Mouse (Mus musculus): ENCODE results near the gene Fdxacb1. TPM values are rescaled to one million over a fixed set of nuclear protein-coding genes. Genes with fewer than 3 reads are reported as not detected.
A peak's percentile ranks its signal among the peaks of the same experiment; 100 is the strongest.

The Fdxacb1 gene
- total RNA-seq, 2 experiments from 2014 or later, result 4.6 to 4.8 TPM

DNA sequence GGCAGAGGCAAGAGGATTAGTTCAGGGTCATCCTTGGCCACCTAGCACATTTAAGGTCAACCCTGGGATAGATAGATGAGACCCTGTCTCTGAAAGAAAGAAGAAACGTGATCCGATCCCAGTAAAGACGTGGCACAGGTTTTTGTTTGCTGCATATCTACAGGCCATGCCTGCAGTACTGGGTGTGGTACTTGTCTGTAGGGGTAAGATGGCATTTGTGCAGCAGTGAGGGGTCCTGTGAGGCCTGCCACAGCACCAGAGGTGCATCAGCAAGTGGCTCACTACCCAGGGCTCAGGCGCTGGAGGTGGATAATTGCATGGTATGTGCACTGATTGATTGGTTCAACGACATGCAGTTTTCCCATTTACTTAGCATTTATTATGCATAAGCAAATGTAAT, 45.8 kb downstream of the Fdxacb1 start:
- TF ChIP-seq CTCF (IDR thresholded peaks at IDR 0.05), result no peak

DNA sequence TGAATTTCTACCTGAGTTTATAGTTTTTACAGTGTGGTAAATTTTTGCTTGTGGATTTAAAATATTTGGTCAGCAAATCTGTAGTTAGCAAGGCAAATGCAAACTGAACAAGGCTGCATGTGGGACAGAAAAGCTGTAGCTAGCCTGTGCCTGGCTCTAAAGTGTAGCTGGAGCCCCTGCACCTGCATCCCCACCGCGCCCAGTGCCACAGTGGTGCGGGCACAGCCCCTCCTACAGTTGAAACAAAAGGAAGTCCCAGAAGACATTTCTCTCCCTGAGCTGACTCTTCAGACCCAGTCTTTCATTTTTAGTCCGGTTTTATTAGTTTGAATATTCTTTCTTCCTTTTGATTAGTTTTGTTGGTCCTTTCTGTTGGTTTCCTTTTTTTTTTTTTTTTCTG, 47.6 kb downstream of the Fdxacb1 start:
- Histone ChIP-seq H3K27ac (no peak overlapping the region), H3K4me3 (no peak overlapping the region)
- intact Hi-C loops (cut with DNase I), result no loop called here
- DNase-seq (ENCODE audit: extremely low spot score in 1 of 2, low spot score in 2 of 2), result no peak
- no peak for TF ChIP-seq CTCF (IDR thresholded peaks at IDR 0.05)

More for the DNA sequence above, 45.8 kb downstream of the Fdxacb1 start:
- H3K4me3 ChIP-seq, result no peak overlapping the region
- DNase-seq (ENCODE audit: extremely low spot score in 1 of 2, low spot score in 2 of 2), result no peak
- intact Hi-C loops (cut with DNase I), result no loop called here
- H3K27ac ChIP-seq, result no peak overlapping the region

- Histone ChIP-seq H3K27ac (no peak overlapping the region), H3K4me3 (no peak overlapping the region)
- intact Hi-C loops (cut with DNase I), result no loop called here
- TF ChIP-seq CTCF (IDR thresholded peaks at IDR 0.05), result no peak
- DNase-seq (ENCODE audit: extremely low spot score in 1 of 2, low spot score in 2 of 2), result no peak
Observed at GRCm38 (mm10) chr9:50816512-50816911, 48.5 kb downstream of the Fdxacb1 start.

GRCm38 (mm10) chr9:50818050-50818449, 50.0 kb downstream of the Fdxacb1 start:
- DNase-seq (ENCODE audit: extremely low spot score in 1 of 2, low spot score in 2 of 2), result no peak
- intact Hi-C loops (cut with DNase I), result no loop called here
- Histone ChIP-seq H3K27ac (no peak overlapping the region), H3K4me3 (no peak overlapping the region)
- TF ChIP-seq CTCF (IDR thresholded peaks at IDR 0.05), result no peak

- intact Hi-C loops (cut with DNase I), result no loop called here
- no peak overlapping the region for H3K4me3 ChIP-seq
- H3K27ac ChIP-seq, result peak overlapping the region; percentile 88
- peak in 1 of 2 experiments; percentile 36 for DNase-seq (ENCODE audit: extremely low spot score in 1 of 2, low spot score in 2 of 2)
- no peak for TF ChIP-seq CTCF (IDR thresholded peaks at IDR 0.05)
Observed at GRCm38 (mm10) chr9:50819716-50820115, 51.7 kb downstream of the Fdxacb1 start.

- Histone ChIP-seq H3K27ac (no peak overlapping the region; the same call in 1 of the 2 replicates), H3K4me3 (no peak overlapping the region)
- DNase-seq (ENCODE audit: extremely low spot score in 1 of 2, low spot score in 2 of 2), result no peak
- no peak for TF ChIP-seq CTCF (IDR thresholded peaks at IDR 0.05)
- intact Hi-C loops (cut with DNase I), result no loop called here
Observed at GRCm38 (mm10) chr9:50821651-50822050, 53.6 kb downstream of the Fdxacb1 start.

DNA sequence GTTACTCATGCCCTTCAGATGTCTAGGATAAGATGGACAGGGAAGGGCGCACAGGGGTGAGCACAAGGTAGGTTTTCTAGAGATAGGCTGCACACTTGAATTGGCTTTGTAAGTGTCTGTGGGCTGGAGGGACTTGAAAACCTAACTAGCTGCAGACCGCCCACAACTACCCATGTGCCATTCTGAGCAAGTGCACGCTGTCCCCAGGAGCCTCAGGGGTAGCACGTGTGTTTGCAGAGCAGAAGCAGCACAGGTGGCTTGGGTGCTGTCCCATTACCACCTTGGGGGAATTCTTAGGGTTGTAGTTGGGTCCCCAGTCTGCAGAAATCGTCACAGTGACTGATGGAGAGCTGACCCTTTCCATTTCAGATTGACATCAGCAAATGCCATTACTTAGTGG, 54.2 kb downstream of the Fdxacb1 start:
- no peak for DNase-seq (ENCODE audit: extremely low spot score in 1 of 2, low spot score in 2 of 2)
- TF ChIP-seq CTCF (IDR thresholded peaks at IDR 0.05), result no peak
- H3K4me3 ChIP-seq, result no peak overlapping the region
- no peak overlapping the region; the same call in 1 of the 2 replicates for H3K27ac ChIP-seq
- intact Hi-C loops (cut with DNase I), result no loop called here

Other genes starting within 250 kb of the Fdxacb1 start
- gene Pts, start 239.5 kb upstream of the Fdxacb1 start, total RNA-seq (2021), result 10 to 100 TPM; 28.6 to 31.6 TPM
- gene Il18, start 213.4 kb upstream of the Fdxacb1 start, total RNA-seq (2021), result 10 to 100 TPM; 22.6 to 23.8 TPM
- 1 to 10 TPM; 3.0 to 3.6 TPM for gene Bco2, start 213.1 kb upstream of the Fdxacb1 start, total RNA-seq (2021)
- gene Tex12, start 206.9 kb upstream of the Fdxacb1 start, total RNA-seq (2021), result not detected
- gene Sdhd, start 164.4 kb upstream of the Fdxacb1 start, total RNA-seq (2021), result 100 to 1,000 TPM in 1 of 2 experiments, 10 to 100 TPM in 1; 97.9 to 114 TPM
- gene Timm8b, start 164.3 kb upstream of the Fdxacb1 start, total RNA-seq (2021), result 100 to 1,000 TPM; 216 to 226 TPM
- gene Pih1d2, start 150.9 kb upstream of the Fdxacb1 start, total RNA-seq (2021), result 1 to 10 TPM; 2.0 to 3.8 TPM
- 10 to 100 TPM; 21.3 to 22.1 TPM for gene Nkapd1, start 150.8 kb upstream of the Fdxacb1 start, total RNA-seq (2021)
- 100 to 1,000 TPM; 110 to 119 TPM for gene Dlat, start 108.5 kb upstream of the Fdxacb1 start, total RNA-seq (2021)
- gene Dixdc1, start 28.7 kb upstream of the Fdxacb1 start, total RNA-seq (2021), result 10 to 100 TPM; 79.4 to 80.7 TPM
- 1 to 10 TPM; 2.8 to 3.2 TPM for gene 2310030G06Rik, start 21.7 kb upstream of the Fdxacb1 start, total RNA-seq (2021)
- gene Cryab, start 16.9 kb upstream of the Fdxacb1 start, total RNA-seq (2021), result 100 to 1,000 TPM; 118 to 125 TPM
- 1 to 10 TPM; 1.4 to 1.5 TPM for gene Hspb2, start 15.9 kb upstream of the Fdxacb1 start, total RNA-seq (2021)
- 10 to 100 TPM; 25.4 to 26.7 TPM for gene Alg9, start 6.8 kb downstream of the Fdxacb1 start, total RNA-seq (2021)
- gene 1110032A03Rik, start 7.3 kb downstream of the Fdxacb1 start, total RNA-seq (2021), result 10 to 100 TPM; 34.7 to 38.3 TPM
- gene Ppp2r1b, start 77.1 kb downstream of the Fdxacb1 start, total RNA-seq (2021), result 10 to 100 TPM; 21.6 to 28.5 TPM
- 10 to 100 TPM; 57.5 to 84.4 TPM for gene Sik2, start 240.8 kb downstream of the Fdxacb1 start, total RNA-seq (2021)